Mouse (Mus musculus) liver, embryonic 13.5 days (tissue): ENCODE measurements around the gene Tatdn3. TPM values are rescaled to one million over a fixed set of nuclear protein-coding genes. Genes with fewer than 3 reads are reported as not detected.

Experiments
- ATAC-seq: fragments of 200-750 bp; cut with Nextera tagmentation; 2 replicates; pipeline ENCODE4 v1.8.0; 2017; ENCODE audit warnings: low read depth, mild to moderate bottlenecking, moderate number of reproducible peaks, moderate library complexity
- DNase-seq: peaks from one replicate; pipeline ENCODE4 v3.0.0; 2022
- H3K27ac ChIP-seq: fragments of 300-500 bp; sonication (generic); 2 replicates; pipeline ENCODE4 v1.5.1; 2015; ENCODE audit warnings: moderate library complexity, mild to moderate bottlenecking, inconsistent platforms
- H3K27me3 ChIP-seq: fragments of 300-500 bp; sonication (generic); 2 replicates; pipeline ENCODE4 v1.6.1; 2015; ENCODE audit warnings: mild to moderate bottlenecking, inconsistent platforms
- H3K36me3 ChIP-seq: fragments of 300-500 bp; sonication (generic); 2 replicates; pipeline ENCODE4 v1.6.1; 2015; ENCODE audit warnings: mild to moderate bottlenecking, inconsistent platforms
- H3K4me1 ChIP-seq: fragments of 300-500 bp; sonication (generic); replicated peaks from 2 replicates; pipeline ENCODE4 v1.6.1; 2015; ENCODE audit warnings: inconsistent platforms
- H3K4me2 ChIP-seq: fragments of 300-500 bp; sonication (generic); 2 replicates; pipeline ENCODE4 v1.6.1; 2015; ENCODE audit warnings: inconsistent platforms, mild to moderate bottlenecking, moderate library complexity
- H3K4me3 ChIP-seq: fragments of 300-500 bp; sonication (generic); replicated peaks from 2 replicates; pipeline ENCODE4 v1.5.1; 2015; ENCODE audit warnings: mild to moderate bottlenecking, inconsistent platforms
- H3K9ac ChIP-seq: fragments of 300-500 bp; sonication (generic); 2 replicates; pipeline ENCODE4 v1.6.1; 2015; ENCODE audit warnings: mild to moderate bottlenecking, inconsistent platforms
- H3K9me3 ChIP-seq: fragments of 300-500 bp; sonication (generic); replicated peaks from 2 replicates; pipeline ENCODE4 v1.6.1; 2016; ENCODE audit warnings: inconsistent platforms
- WGBS: fragments of 180-500 bp; shearing (Covaris S2); methylation state at CpG from one replicate; pipeline ENCODE4 v1.1.7; 2015; ENCODE audit not compliant: insufficient replicate concordance; 5-methylcytosine and 5-hydroxymethylcytosine counted together
- polyA plus RNA-seq: library from polyadenylated mRNA; unstranded; fragments of >200 nt; fragmentation: Nextera tagmentation; extraction: Ambion mirVana; gene quantifications from 2 replicates; pipeline ENCODE4 v1.2.1, GENCODE M21; 2015

Tatdn3 gene
- polyA plus RNA-seq, 1 experiment from 2014 or later = 8.6 TPM

DNA sequence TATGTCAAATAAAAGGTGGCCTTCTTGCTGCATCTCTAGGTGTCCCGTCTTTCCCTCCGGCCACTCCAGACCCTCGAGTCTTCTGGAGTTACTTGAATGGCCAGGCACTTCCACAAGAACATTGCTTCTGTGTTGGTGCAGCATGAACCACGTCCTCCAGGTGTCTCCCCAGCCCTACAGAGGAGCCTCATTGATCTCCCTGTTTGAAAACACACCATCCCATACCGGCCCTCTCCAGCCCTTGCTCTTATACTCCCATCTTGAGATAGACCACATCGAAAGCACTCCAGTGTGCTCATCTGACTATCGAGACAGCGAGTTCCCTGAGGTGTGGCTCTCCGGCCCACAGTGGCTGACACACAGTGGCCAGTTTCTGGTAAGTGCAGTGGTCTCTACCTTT, 32.3 kb upstream of the Tatdn3 start:
- H3K4me3 ChIP-seq = no peak overlapping the region
- peaks cover 60% of the 10 kb centered on the region for H3K27me3 ChIP-seq
- no peak overlapping the region for H3K27ac ChIP-seq
- no peaks in the 10 kb centered on the region for H3K36me3 ChIP-seq
- no peak overlapping the region for H3K9ac ChIP-seq
- H3K4me1 ChIP-seq = peaks cover 24% of the 10 kb centered on the region
- DNase-seq (no peak), ATAC-seq (no peak)
- H3K4me2 ChIP-seq = no peak overlapping the region
- WGBS = 49% methylated on average over 9 of the region's 9 CpGs
- H3K9me3 ChIP-seq = no peaks in the 10 kb centered on the region

DNA sequence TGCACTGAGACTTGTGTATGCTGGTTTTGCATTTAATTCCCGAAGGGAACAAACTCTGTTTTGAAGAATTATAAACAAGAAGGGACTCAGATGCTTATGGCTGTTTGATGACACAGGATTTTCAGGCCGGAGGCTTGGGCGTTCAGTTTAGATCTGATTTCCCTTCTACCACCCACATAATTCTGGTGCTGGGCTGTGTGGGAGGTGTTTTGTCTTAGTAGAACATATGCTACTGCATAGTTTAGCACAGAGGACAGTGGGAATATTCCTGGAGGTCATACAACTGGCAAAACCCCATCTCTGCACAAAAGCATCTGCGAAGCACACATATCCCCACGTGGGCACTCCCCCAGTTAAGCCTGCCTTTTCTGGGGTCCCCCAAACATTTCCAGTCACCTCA, 30.8 kb upstream of the Tatdn3 start:
- no peak for ATAC-seq

DNA sequence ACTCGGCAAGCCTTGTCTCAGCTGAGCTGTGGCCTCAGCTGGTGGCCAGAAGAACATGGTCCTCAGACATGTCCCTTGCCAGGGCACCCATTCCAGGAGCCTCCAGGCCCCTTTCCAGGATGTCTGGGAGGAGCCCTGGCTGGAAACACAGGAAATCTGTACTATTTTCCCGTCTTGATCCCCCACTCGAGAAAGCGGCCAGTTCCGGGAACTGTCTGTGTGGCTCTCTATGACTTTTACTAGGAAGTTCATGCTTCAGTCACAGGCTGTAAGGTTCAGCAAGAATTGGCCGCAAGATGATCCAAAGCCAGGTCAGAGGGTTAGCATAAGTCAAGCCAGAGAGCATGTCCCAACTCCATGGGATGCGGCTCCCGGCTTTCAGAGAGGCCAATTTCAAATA, 29.3 kb upstream of the Tatdn3 start:
- DNase-seq = no peak
- H3K4me2 ChIP-seq = no peak overlapping the region
- WGBS = 58% methylated on average over 8 of the region's 8 CpGs
- no peaks in the 10 kb centered on the region for H3K9me3 ChIP-seq
- ATAC-seq = no peak
- no peak overlapping the region for H3K27ac ChIP-seq
- peaks cover 34% of the 10 kb centered on the region for H3K4me1 ChIP-seq
- H3K4me3 ChIP-seq = no peak overlapping the region
- H3K9ac ChIP-seq = no peak overlapping the region
- H3K27me3 ChIP-seq = peaks cover 30% of the 10 kb centered on the region
- no peaks in the 10 kb centered on the region for H3K36me3 ChIP-seq

More for the DNA sequence above, 30.8 kb upstream of the Tatdn3 start:
- Histone ChIP-seq H3K9ac (no peak overlapping the region), H3K4me3 (no peak overlapping the region), H3K4me2 (no peak overlapping the region), H3K27me3 (peaks cover 45% of the 10 kb centered on the region), H3K9me3 (no peaks in the 10 kb centered on the region), H3K4me1 (peaks cover 32% of the 10 kb centered on the region), H3K27ac (no peak overlapping the region), H3K36me3 (no peaks in the 10 kb centered on the region)
- no peak for DNase-seq
- 52% methylated on average over 5 of the region's 5 CpGs for WGBS

DNA sequence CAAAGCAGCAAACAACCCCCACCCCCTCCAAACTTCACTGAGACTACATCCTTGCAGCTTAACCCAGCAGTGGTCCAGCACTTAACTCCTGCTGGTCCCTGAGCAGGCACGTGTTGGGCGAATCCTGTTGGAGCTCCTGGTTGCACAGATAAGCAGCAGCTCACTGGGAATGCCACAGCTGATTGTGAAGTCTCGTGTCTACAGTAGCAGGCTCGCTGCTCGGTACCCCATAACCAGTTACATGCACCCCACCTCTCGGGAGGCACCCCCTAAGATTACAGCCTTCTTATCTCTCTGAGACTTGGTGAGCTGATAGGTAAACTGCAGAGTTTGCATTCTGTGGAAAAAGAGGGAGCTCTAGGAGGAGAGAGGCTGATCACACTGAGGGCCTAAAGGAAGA, 26.6 kb upstream of the Tatdn3 start:
- ATAC-seq (no peak), DNase-seq (no peak)
- no peak overlapping the region for H3K4me2 ChIP-seq
- H3K27ac ChIP-seq = no peak overlapping the region
- no peak overlapping the region for H3K4me3 ChIP-seq
- no peaks in the 10 kb centered on the region for H3K9me3 ChIP-seq
- peaks cover 44% of the 10 kb centered on the region for H3K4me1 ChIP-seq
- 28% methylated on average over 6 of the region's 6 CpGs for WGBS
- peaks cover 9% of the 10 kb centered on the region; the same call in 1 of the 2 replicates for H3K27me3 ChIP-seq
- no peak overlapping the region for H3K9ac ChIP-seq
- H3K36me3 ChIP-seq = peaks cover 22% of the 10 kb centered on the region

DNA sequence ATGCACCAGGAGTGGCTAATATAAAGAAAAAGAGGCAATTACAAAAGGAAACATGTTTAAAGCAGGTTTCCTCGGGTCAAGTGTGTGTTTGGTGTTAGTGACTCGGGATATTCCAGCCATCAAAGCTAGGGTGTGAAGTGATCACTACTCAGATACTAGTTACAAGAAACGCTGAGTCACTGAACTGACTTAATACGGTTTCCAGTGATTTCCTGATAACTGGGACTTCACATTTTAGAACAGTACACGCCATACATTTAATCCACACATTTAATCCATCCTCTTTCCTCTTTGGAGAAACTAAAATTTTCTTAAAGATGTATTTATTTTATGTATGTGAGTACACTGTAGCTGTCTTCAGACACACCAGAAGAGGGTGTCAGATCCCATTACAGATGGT, 25.2 kb upstream of the Tatdn3 start:
- WGBS = 28% methylated on average over 5 of the region's 5 CpGs
- Histone ChIP-seq H3K9ac (0 out of 2 replicates have a peak overlapping the region, but pooled peaks have one; percentile 1), H3K36me3 (peaks cover 35% of the 10 kb centered on the region), H3K9me3 (no peaks in the 10 kb centered on the region), H3K4me3 (no peak overlapping the region), H3K27me3 (peaks cover 6% of the 10 kb centered on the region; the same call in 1 of the 2 replicates), H3K27ac (no peak overlapping the region), H3K4me2 (no peak overlapping the region), H3K4me1 (peaks cover 44% of the 10 kb centered on the region)
- no peak for DNase-seq
- ATAC-seq = no peak

DNA sequence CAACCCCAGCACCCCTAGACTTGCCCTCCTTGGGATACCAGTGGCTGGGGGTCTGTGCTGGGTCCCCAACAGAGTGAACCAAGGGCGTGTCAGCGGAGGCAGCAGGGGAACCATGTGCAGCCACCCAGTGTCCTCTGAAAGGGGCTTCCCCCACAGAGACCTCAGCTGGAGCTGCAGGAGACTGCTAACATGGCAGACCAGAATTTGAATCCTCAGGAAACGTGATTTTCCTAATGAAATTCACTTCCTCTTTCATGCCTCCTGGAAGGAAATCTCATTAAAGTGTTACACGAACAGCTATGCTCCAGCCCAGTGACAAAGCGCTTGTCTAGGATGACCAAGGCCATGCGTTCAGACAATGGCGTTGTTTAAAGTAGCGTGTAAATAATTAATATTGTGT, 24.2 kb upstream of the Tatdn3 start:
- no peak for ATAC-seq
- peaks cover 40% of the 10 kb centered on the region for H3K4me1 ChIP-seq
- 0 out of 2 replicates have a peak overlapping the region, but pooled peaks have one; percentile 13 for H3K9ac ChIP-seq
- WGBS = 75% methylated on average over 8 of the region's 8 CpGs
- H3K27me3 ChIP-seq = peaks cover 6% of the 10 kb centered on the region; the same call in 1 of the 2 replicates
- DNase-seq = no peak
- no peak overlapping the region for H3K27ac ChIP-seq
- no peak overlapping the region for H3K4me2 ChIP-seq
- no peaks in the 10 kb centered on the region for H3K9me3 ChIP-seq
- H3K36me3 ChIP-seq = peaks cover 45% of the 10 kb centered on the region
- H3K4me3 ChIP-seq = no peak overlapping the region

DNA sequence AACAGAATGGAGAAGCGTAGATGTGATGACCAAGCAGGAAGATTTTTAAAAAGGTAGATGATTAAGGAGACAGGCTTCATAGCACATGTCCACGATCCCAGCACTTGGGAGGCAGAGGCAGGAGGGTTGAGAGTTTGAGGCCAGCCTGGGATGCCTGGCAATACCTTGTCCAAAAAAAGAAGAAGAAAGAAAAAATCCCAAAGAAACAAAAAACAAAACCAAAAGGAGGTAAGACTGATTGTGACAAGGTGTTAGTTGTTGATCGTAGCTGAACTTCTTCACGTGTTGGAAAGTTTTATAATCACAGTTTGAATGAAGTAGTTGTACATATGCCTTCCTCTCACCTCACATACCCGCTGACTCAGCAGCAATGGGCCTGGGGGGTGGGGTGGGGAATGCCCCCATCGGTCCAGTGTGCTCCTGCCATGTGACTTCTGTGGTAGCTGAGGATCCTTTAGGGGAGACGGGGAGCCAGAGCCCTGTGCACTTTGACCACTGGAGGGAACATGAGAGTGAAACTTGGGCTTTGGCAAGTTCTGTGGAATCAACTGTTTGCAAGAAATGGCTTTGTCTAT, 23.7 kb upstream of the Tatdn3 start:
- 72% methylated on average over 7 of the region's 7 CpGs for WGBS
- H3K27ac ChIP-seq = no peak overlapping the region
- H3K9me3 ChIP-seq = no peaks in the 10 kb centered on the region
- peaks cover 6% of the 10 kb centered on the region; the same call in 1 of the 2 replicates for H3K27me3 ChIP-seq
- H3K4me1 ChIP-seq = peaks cover 39% of the 10 kb centered on the region
- ATAC-seq = no peak
- H3K36me3 ChIP-seq = peaks cover 51% of the 10 kb centered on the region
- H3K9ac ChIP-seq = no peak overlapping the region
- H3K4me3 ChIP-seq = no peak overlapping the region
- no peak for DNase-seq
- no peak overlapping the region for H3K4me2 ChIP-seq

DNA sequence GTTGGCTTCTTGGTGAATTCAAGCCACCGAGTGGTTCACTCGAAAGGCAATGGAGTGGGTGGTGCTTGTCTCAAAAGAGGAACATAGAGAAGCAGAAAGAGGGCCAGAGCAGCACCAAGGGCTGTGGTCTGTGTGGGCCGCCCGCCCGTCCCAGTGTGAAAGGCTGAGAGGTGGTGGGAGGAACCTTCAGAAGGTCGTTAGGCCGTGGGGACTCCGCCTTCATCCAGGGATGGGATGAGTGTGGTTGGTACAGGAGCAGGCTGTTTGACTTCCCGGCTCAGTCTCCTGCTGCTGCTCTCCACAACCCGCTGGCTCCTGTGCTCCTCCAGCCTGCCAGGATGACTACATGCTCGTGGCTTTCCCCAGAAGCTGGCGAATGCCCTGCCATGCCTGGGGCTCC, 22.9 kb upstream of the Tatdn3 start:
- no peak for ATAC-seq
- no peak overlapping the region for H3K4me2 ChIP-seq
- H3K36me3 ChIP-seq = peaks cover 57% of the 10 kb centered on the region
- WGBS = 47% methylated on average over 12 of the region's 12 CpGs
- H3K27me3 ChIP-seq = no peaks in the 10 kb centered on the region
- H3K4me1 ChIP-seq = peaks cover 39% of the 10 kb centered on the region
- H3K9ac ChIP-seq = no peak overlapping the region
- DNase-seq = no peak
- H3K4me3 ChIP-seq = no peak overlapping the region
- peak overlapping the region; percentile 13; the same call in 1 of the 2 replicates for H3K27ac ChIP-seq
- no peaks in the 10 kb centered on the region for H3K9me3 ChIP-seq

DNA sequence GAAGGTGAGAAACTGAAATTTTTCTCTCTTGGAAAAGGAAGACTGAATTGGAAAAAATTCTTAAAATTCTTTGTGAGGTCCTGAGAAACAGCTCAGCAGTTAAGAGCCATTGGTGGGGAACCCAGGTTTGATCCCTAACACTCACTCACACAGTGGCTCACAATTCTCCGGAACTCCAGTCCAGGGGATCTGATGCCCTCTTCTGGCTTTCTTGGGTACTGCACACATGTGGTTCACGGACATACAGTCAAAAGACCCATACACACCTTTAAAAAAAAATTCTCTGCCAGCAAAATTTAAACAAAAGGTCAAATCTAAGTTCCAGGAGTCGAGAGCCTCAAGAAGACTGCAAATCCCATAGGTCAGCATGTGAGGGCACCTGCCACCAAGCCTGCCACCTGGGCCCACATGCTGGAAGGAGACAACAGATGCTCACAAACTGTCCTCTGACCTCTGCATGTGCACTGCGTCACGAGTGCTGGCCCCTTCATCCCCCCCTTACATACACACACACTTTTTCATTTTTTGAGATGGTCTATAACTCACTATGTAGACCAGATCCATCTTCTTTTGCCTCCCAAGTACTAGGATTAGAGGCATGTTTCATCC, 22.3 kb upstream of the Tatdn3 start:
- Histone ChIP-seq H3K4me2 (no peak overlapping the region), H3K9ac (no peak overlapping the region), H3K9me3 (no peaks in the 10 kb centered on the region), H3K27ac (no peak overlapping the region), H3K4me1 (peaks cover 39% of the 10 kb centered on the region), H3K36me3 (peaks cover 62% of the 10 kb centered on the region), H3K27me3 (no peaks in the 10 kb centered on the region), H3K4me3 (no peak overlapping the region)
- DNase-seq = peak; percentile 34
- no peak for ATAC-seq
- WGBS = 58% methylated on average over 5 of the region's 5 CpGs

DNA sequence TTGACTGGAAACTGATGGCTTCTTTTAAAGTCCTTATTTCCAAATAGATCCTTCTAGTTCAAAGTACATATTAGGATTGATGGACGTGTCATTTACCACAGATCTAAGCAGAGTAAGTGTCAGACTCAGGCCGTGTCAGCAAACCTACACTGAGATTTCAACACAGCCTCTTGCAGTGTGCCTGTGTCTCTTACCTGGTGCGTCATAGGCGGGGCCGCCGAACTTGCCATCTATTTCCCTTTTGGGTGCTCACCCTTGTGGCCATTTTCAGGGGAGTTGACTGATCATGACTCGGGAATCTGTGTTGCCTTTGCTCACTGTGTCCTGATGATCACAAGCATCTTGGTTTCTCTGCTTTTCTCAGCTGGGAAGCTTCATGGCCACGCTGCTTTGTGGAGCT, 20.5 kb upstream of the Tatdn3 start:
- Histone ChIP-seq H3K4me2 (no peak overlapping the region), H3K4me3 (no peak overlapping the region), H3K36me3 (peaks cover 81% of the 10 kb centered on the region), H3K4me1 (peaks cover 24% of the 10 kb centered on the region), H3K9ac (no peak overlapping the region), H3K27me3 (no peaks in the 10 kb centered on the region), H3K27ac (no peak overlapping the region), H3K9me3 (no peaks in the 10 kb centered on the region)
- no peak for DNase-seq
- ATAC-seq = 0 out of 2 replicates have a peak, but pooled peaks have one; percentile 30
- WGBS = 82% methylated on average over 8 of the region's 8 CpGs

DNA sequence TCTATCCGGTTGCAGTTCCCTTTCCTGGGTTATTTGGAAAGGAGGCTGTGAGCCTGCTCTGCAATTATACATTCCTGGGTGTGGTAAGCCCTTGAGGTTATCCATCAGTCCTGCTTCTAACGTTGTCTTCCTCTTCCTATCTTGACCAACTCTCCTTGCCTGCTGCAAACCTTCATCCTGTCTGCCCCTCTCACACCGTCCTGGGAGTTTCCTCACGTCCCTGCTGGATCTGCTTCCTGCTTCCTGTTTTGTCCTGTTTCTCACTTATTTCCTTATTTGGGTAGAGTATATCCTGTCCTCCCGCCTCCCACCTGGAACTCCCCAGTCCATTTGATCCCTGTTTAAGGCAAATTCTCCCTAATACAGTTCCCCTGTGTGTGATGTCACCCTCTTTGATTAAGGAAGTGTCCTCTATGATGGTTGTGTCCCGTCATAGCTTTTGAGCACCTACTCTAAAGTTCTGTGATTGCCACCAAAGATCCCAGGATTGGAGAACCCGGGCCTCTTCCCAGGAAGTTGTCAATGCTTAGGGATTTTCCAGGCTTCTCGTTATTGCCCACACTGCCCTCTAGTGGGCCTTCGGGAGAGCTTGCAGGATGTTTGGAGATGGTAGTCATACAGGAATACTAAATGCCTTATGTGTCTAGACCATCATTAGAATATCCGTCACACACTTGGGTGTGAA, 12.6 kb upstream of the Tatdn3 start:
- peaks cover 99% of the 10 kb centered on the region for H3K36me3 ChIP-seq
- peaks cover 11% of the 10 kb centered on the region; the same call in 1 of the 2 replicates for H3K4me1 ChIP-seq
- no peaks in the 10 kb centered on the region for H3K9me3 ChIP-seq
- 61% methylated on average over 10 of the region's 10 CpGs for WGBS
- no peak overlapping the region for H3K27ac ChIP-seq
- H3K27me3 ChIP-seq = no peaks in the 10 kb centered on the region
- no peak for DNase-seq
- no peak overlapping the region for H3K4me3 ChIP-seq
- no peak overlapping the region for H3K9ac ChIP-seq
- no peak overlapping the region for H3K4me2 ChIP-seq
- 0 out of 2 replicates have a peak, but pooled peaks have one; percentile 10 for ATAC-seq
